Mouse (Mus musculus): ENCODE data around the gene Cox6a1.
"Not testable (repeated sequence)": the region's sequence is repeated elsewhere in the genome, so short reads cannot be mapped to it uniquely, and the experiment has no call there.

Gene Cox6a1

GRCm38 (mm10) chr5:115348546-115349224, at the start of gene Cox6a1:
Gene Cox6a1, minus strand, starts transcription at chr5:115348981.
- DNase-seq (ENCODE audit: low spot score in 2 of 2): peak; percentile 97 to 98

GRCm38 (mm10) chr5:115397839-115398780, 49.3 kb upstream of the Cox6a1 start:
- DNase-seq (ENCODE audit: low spot score in 2 of 2): no peak

- DNase-seq (ENCODE audit: low spot score in 2 of 2): no peak
Observed at GRCm38 (mm10) chr5:115396654-115397053, 47.9 kb upstream of the Cox6a1 start.

DNA sequence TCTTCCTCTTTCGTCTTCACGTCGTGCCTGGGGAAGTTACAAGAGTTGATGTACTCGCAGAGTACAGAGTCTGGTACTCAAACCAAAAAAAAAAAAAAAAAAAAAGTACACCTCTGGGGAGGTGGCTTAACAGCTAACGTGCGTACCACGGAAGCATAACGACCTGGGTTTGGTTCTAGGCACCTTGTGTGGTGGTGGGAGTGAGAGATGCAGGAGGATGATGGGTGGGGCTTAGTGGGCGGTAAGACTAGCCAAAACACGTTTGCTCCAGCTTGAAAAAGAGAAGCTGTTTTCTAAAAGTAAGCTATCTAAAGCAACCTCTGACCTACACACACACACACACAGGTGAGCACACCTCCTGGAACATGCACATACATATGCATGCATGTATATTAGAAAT, 46.1 kb upstream of the Cox6a1 start:
- no peak for DNase-seq (ENCODE audit: low spot score in 2 of 2)

DNA sequence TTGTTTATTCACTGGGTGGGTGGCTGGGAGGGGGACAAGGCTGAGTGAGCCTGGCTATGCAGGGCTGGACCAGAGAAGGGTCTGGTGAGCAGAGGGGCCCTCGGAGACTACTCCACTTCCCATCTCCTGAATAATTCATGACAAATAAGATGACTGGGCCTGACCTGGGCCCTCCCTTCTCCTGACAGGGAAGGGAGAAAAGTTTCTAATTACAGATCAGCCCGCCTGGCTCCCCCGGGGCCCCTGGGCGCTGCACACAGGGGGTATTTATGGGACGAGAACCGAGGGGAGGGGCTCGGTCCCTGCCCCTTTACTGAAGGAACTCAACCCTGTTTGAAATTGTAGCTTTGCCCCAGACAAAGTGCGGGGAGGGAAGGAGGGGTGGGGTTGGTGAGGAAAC, 45.4 kb upstream of the Cox6a1 start:
- DNase-seq (ENCODE audit: low spot score in 2 of 2): no peak

- DNase-seq (ENCODE audit: low spot score in 2 of 2): no peak
Observed at GRCm38 (mm10) chr5:115392969-115393368, 44.2 kb upstream of the Cox6a1 start.

DNA sequence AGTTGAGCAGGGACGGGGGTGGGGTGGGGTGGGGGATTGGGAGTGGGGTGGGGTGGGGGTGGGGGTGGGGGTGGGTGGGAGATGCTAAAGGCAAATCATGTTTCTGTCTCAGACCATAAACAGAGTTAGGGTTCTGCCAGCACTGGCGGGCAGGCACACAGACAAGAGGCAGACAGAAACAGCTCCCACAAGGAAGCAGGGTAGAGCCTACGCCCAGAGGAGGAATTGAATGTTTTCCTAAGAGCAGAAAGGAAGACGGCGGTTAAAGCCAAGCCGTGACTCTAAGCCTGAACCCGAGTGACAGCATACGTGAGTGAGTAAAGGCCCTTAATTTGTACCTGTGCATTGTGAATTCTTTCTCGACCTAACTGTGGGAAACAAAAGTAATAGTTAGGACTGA, 43.2 kb upstream of the Cox6a1 start:
- DNase-seq (ENCODE audit: low spot score in 2 of 2): no peak

GRCm38 (mm10) chr5:115378882-115379281, 30.1 kb upstream of the Cox6a1 start:
- not testable (repeated sequence) for DNase-seq (ENCODE audit: low spot score in 2 of 2)

- DNase-seq (ENCODE audit: low spot score in 2 of 2): no peak
Observed at GRCm38 (mm10) chr5:115375436-115375835, 26.7 kb upstream of the Cox6a1 start.

DNA sequence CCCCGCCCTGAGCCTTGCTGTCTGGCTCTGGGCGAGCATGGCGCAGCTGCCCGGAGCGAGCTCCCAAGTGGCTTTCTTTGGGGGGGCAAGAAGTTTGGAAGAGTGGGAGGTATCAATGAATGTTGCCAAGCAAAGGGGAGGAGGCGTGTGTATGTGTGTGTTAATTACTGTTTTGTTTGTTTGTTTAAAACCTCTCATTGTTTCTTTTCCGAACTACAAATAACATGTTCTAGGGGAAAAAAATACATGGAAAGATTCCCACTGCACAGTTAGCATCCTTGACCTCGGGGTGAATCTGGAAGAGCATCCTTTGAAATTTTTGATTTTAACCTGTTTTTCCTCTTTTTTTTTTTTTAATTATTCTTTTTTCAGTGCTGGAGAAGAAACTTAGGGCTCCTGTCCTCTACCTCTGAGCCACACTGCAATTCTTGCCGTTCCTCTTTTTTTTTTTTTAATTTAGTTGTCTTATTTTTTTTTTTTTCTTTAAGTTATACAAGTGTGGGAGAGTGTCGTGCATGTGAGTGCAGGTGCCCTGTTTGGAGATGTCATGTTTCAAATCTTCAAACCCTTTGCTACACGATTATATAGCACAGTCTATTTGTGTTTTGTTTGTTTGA, 25.5 kb upstream of the Cox6a1 start:
- no peak for DNase-seq (ENCODE audit: low spot score in 2 of 2)

DNA sequence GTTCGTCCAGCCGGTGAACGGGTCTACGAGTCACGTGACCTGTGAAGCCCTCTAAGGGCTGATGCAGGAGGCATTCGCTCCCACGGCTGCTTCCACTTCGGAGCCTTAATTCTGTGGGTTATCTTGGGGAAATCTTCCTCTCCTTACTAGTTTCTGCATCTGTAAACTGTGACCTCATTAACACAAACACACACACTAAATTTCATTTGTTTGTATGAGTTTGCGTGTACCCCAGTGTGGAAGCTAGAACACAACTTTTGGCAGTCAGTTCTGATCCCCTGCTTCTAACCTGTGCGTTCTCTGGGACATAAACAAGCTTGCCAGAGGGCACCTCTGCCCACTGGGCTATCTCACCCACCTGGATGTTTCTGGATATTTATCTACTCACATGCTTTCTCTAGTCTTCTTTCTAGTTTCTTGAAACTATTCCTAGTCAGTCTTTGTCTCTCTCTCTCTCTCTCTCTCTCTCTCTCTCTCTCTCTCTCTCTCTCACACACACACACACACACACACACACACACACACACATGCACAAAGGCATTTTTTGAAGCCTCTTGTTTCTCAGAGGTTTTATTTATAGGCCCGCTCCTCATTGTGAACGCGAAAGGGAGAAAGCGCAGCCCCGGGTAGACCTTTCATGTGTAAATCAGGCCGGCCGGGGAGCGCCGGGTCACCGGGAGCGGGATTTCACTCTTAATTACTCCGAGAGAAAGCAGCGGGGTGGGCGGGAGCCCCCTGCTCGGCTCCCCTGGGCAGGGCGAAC, 24.8 kb upstream of the Cox6a1 start:
- DNase-seq (ENCODE audit: low spot score in 2 of 2): no peak

- no peak for DNase-seq (ENCODE audit: low spot score in 2 of 2)
Observed at GRCm38 (mm10) chr5:115371736-115372135, 23.0 kb upstream of the Cox6a1 start.

DNA sequence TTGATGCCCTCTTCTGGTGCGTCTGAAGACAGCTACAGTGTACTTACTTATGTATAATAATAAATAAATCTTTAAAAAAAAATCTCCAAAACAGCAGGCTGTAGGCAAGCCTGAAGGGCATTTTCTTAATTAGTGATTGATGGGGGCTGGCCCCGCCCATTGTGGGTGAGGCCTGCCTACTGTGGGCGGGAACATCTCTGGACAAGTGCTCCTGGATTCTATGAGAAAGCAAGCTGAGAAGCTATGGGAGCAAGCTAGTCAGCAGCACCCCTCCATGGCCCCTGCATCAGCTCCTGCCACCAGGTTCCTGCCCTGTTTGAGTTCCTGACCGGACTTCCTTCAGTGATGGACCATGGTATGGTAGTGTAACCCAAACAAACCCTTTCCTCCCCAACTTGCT, 16.0 kb upstream of the Cox6a1 start:
- DNase-seq (ENCODE audit: low spot score in 2 of 2): no peak

DNA sequence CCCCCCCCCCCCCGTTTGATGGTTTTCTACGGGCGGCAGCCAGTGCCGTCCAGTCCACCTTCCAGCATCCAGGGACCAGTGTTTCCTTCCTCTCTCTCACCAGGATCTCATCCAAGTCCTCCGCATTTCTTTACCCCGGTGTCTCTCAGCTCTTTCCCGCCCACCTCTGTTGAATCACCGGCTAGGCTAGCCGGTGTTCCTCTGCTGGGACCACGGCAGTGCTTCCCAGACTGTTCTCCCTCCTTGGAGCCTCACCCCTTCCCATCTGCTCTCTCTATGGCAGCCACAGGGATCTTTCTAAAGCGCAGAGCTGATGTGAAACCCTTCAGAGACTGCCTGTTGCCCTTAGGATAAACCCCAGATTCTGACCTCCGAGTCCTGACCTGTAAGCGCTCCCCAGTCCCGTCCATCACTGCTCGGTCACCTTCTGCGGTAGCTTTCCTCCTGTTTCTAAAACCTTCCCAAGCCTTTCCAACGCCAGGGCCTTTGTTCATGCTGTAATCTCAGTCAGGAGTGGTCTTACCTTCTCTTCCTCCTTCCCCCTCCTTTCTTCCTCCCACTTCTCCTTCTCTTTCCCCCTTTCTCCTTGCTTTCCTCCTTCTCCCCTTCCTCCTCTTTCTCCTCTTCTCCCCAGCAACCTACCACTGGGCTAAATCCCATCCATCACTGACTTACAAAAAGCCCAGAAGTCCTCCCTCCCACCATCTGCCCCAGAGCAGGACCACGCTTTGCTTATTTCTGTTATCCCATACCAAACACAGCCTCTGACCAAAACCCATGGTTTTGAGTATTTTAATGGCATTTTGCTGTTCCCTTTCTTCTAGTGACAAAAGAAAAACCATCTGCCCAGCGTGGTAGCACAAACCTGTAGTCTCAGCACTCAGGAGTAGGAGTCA, 14.3 kb upstream of the Cox6a1 start:
- no peak for DNase-seq (ENCODE audit: low spot score in 2 of 2)

- DNase-seq (ENCODE audit: low spot score in 2 of 2): no peak
Observed at GRCm38 (mm10) chr5:115362216-115362615, 13.4 kb upstream of the Cox6a1 start.

- no peak for DNase-seq (ENCODE audit: low spot score in 2 of 2)
Observed at GRCm38 (mm10) chr5:115359851-115360372, 11.1 kb upstream of the Cox6a1 start.

DNA sequence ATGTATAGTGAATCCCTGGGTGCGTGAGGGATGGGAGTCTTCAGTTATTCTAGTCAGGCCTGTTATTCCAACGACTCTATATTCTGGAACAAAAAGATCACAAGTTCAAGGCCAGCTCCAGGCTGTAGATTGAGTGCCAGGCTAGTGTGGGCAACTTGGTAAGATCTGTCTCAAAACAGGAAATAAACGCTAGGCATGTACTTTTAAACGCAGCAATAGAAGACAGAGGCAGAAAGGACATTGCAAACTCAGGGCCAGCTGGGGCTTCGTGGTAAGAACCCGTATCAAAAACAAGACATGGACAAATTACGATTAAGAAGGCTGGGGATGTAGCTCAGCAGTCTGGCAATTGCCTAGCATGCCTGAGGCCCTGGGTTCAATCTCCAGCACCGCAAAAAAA, 10.7 kb upstream of the Cox6a1 start:
- no peak for DNase-seq (ENCODE audit: low spot score in 2 of 2)

GRCm38 (mm10) chr5:115358872-115359271, 10.1 kb upstream of the Cox6a1 start:
- peak; percentile 67 to 70 for DNase-seq (ENCODE audit: low spot score in 2 of 2)

DNA sequence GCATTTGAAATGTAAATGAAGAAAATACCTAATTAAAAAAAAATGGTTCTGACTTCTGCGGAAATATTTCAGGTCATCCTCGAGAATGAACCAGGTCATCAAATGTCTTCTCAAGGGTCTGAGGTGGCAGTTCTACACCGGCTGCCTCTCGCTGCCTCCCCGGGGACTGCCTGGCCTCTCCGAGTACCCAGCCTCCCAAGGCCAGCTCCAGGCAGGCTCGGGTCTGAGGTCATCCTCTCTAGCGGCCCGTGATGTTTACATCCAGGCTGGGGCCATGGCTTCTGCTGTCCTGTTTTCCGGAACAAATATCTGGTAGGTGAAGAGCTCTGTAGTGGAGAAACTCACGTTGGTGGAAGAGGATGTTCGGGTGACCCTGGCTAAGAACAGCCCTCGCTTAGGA, 6.3 kb upstream of the Cox6a1 start:
- DNase-seq (ENCODE audit: low spot score in 2 of 2): no peak

- no peak for DNase-seq (ENCODE audit: low spot score in 2 of 2)
Observed at GRCm38 (mm10) chr5:115351348-115351747, 2.6 kb upstream of the Cox6a1 start.

GRCm38 (mm10) chr5:115349225-115349555, 409 bp upstream of the Cox6a1 start:
- DNase-seq (ENCODE audit: low spot score in 2 of 2): no peak
